Mouse (Mus musculus): ENCODE data around the gene Adgrb3.

GRCm38 (mm10) chr1:25229245-25229750 lies 600.2 kb downstream of the Adgrb3 start:
- TF ChIP-seq CTCF (conservative IDR thresholded peaks at IDR 0.05; ENCODE audit: insufficient read depth, insufficient read length, low read depth, low read length) (no peak), POLR2A (IDR thresholded peaks at IDR 0.05; ENCODE audit: low read depth, low read length) (no peak)

Measured in kidney, adult 2 months (tissue).